Mouse (Mus musculus) T-cell, adult 66 days (primary cell): Measurements from ENCODE around the gene Cbs. TPM values are rescaled to one million over a fixed set of nuclear protein-coding genes. Genes with fewer than 3 reads are reported as not detected.

Source experiments
- total RNA-seq, 2 experiments: library from RNA; stranded (reverse); gene quantifications; 3 replicates in 1 of 2; 4 replicates in 1 of 2; pipeline ENCODE4 v1.2.4; 2023

The Cbs gene
- not detected for total RNA-seq

DNA sequence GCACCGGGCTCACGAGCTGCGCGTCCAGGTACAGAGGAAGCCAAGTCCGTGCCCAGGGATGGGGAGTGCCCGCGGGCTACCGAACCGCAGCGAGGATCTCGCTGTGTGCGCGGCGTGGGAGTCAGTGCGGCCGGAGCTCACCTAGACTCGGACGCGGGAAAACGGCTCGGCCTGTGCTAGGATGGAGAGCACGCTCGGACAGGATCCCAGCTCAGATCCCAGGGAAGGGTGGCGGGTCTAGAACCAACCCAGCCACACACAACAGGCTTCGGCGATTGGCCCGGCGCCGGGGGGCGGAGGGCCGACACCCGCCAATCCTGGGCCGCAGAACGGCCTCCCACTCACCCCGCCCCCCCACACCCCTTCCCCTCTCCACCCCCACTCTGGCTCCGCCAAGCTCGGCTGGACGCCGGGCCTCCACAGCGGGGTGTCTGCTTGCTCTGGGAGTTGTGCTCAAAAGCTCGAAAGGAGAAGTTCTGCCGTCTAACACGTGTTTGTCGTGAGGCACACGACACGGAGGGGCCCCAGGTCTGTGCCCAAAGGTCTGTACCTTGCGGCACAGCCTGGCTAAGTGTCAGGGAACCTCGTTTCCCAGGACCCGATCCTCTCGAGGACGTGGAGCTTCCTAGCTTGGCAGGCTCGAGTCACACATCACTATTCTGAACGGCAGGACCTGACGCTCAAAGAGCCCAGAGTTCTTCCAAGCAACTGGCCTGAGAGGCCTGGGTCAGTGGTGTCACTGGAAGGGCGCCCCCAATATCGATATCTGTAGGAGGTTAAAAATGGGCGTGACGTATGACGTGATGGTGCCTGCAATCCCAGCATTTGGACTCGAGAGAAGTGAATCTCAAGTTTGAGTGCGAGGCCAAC is at the start of gene Cbs:
Gene Cbs, minus strand, starts transcription at position 297 of the 870 bp plus-strand sequence.

DNA sequence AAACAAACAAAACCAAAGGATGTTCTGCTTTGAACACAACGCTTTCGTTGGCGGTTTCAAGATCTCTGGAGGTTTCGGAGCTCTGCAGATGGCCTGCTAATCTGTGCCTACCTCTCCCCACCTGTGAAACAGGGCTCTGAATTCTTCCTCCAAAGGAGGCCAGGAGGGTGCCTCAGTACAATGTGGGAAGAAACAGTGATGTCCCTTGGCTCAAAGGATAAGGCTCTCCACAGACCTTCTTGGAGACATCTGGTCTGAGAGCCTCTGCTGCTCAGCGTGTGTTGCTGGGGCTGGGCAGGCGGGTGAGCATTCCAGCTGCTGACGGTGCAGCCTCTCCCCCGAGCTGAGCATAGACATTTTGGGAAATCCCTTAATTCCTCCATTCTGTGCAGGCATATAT is 40.5 kb upstream of the Cbs start, which contains the start of gene Cryaa:
Gene Cryaa, plus strand, starts transcription at position 301 of the 400 bp plus-strand sequence.

DNA sequence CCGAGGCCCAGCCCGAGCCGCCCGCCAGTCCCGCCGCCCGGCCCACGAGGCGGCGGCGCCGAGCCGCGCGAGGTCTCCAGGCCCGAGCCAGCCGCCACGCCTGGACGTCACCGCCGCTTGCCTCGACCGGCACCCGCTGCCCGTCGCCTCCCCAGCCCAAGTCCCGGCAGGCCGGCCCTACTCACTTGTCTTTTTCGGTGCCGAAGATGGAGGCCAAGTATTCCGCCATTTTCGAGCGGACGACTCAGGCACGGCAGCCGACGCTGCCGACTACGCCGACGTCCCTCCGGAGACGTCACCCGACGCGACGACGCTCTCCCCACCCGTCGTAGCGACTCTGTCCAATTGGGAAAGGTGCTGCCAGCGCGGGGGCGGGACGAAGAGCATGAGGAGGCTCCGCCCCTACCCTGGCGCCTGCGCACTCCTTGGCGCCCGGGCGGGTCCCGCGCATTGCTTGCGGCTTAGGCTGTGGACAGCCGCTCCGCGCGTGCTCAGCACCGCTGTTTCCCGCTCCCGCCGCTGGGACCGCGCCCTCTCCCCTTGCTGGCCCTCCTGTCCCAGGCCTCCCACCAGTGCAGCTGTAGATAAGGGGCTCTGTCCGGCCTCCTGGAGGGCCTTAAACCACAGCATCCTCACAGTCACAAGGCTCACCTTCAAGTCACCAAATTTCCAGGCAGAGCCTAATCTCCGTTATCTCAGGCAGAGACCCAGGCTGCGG is 21.6 kb upstream of the Cbs start, which contains the start of gene U2af1:
Gene U2af1, minus strand, starts transcription at position 425 of the 718 bp plus-strand sequence.

DNA sequence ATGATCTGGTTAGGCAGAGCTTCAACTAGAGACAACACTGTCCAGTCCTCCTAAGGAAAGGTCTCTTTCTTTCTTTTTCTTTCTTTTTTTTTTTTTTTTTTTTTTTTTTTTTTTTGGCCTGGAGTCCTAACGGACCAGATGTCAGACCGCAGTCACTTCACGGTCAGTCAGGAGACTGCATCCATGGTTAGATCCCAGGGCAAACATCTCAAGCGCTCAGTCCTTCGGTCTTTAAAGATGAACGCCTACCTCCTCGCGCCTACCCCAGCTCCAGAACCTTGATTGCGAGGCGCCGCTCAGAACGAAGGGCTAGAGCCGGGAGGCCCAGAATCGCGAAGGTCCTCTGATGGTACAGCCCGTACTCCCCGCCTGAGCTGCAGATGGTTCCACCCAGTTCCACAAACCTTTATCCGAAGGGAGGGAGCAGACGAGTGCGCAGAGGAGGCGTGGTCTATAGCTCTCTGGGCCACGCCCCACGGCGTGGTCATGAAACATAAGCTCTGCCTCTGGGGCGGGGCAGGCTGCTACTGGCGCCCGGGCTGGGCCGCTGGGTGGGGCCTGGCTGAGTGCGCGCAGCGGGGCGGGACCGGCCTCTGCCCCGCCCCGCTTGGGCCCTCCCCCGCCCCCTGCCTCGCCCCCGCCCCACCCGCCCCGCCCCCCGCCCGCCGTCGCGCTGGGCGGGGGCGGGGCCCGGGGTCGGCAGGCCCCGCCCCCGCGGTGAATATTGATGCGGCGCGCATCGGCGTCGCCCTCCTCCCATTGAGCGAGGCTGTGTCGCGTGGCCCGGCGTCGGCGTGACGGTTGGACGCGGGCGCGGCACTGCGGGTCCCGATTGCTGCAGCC is 72.8 kb downstream of the Cbs start, which contains the start of gene Pknox1:
Gene Pknox1, plus strand, starts transcription at position 720 of the 843 bp plus-strand sequence.

Other genes with a start within 250 kb of the Cbs start
- 10 to 100 TPM; 42.7 to 50.1 TPM for gene Wdr4, start 117.3 kb downstream of the Cbs start, total RNA-seq
- 100 to 1,000 TPM; 126 to 127 TPM for gene Ndufv3, start 117.1 kb downstream of the Cbs start, total RNA-seq
- 10 to 100 TPM; 62.0 to 70.5 TPM for gene Pknox1, start 72.5 kb downstream of the Cbs start, total RNA-seq
- gene U2af1, start 21.7 kb upstream of the Cbs start, total RNA-seq: 100 to 1,000 TPM; 303 to 320 TPM
- not detected for gene Cryaa, start 40.6 kb upstream of the Cbs start, total RNA-seq
- gene Sik1, start 218.6 kb upstream of the Cbs start, total RNA-seq: 100 to 1,000 TPM; 196 to 206 TPM